Mouse (Mus musculus) heart, embryonic 14.5 days (tissue): ENCODE results near the gene Plekha6. TPM values are rescaled to one million over a fixed set of nuclear protein-coding genes. Genes with fewer than 3 reads are reported as not detected.

Experiments used
- ATAC-seq: fragments of 200-750 bp; cut with Nextera tagmentation; 2 replicates; pipeline ENCODE4 v1.8.0; 2017; ENCODE audit warnings: low read depth, moderate TSS enrichment; ENCODE audit not compliant: insufficient number of reproducible peaks, insufficient read depth, low FRiP score
- H3K27ac ChIP-seq, 2 experiments: fragments of 200-500 bp in 1 of 2; fragments of 300-500 bp in 1 of 2; sonication (generic) in 1 of 2; replicated peaks in 1 of 2; 2 replicates each; pipeline ENCODE4 v1.5.1; 2012 to 2014; ENCODE audit warnings: low read depth in 2 of 2, low read length in 2 of 2, control low read depth in 1 of 2, mild to moderate bottlenecking in 1 of 2, mixed read lengths in 1 of 2; ENCODE audit not compliant: control insufficient read depth in 1 of 2, insufficient read depth in 1 of 2
- H3K27me3 ChIP-seq: fragments of 300-500 bp; sonication (generic); 2 replicates; pipeline ENCODE4 v1.6.1; 2014; ENCODE audit warnings: mild to moderate bottlenecking, low read length, control low read depth; ENCODE audit not compliant: control insufficient read depth, insufficient read depth
- H3K36me3 ChIP-seq: fragments of 300-500 bp; sonication (generic); 2 replicates; pipeline ENCODE4 v1.6.1; 2014; ENCODE audit warnings: mild to moderate bottlenecking, control low read depth, low read length, mixed read lengths; ENCODE audit not compliant: control insufficient read depth, insufficient read depth
- H3K4me1 ChIP-seq, 2 experiments: fragments of 200-500 bp in 1 of 2; fragments of 300-500 bp in 1 of 2; sonication (generic) in 1 of 2; 2 replicates each; pipeline ENCODE4 v1.6.1; 2012 to 2014; ENCODE audit warnings: low read length in 2 of 2, control low read depth in 1 of 2, mixed read lengths in 1 of 2; ENCODE audit not compliant: control insufficient read depth in 2 of 2, insufficient read depth in 2 of 2
- H3K4me2 ChIP-seq: fragments of 300-500 bp; sonication (generic); 2 replicates; pipeline ENCODE4 v1.6.1; 2014; ENCODE audit warnings: mild to moderate bottlenecking, low read length
- H3K4me3 ChIP-seq, 2 experiments: fragments of 200-500 bp in 1 of 2; fragments of 300-500 bp in 1 of 2; sonication (generic) in 1 of 2; 2 replicates each; pipeline ENCODE4 v1.5.1; 2012 to 2014; ENCODE audit warnings: low read length in 2 of 2, mild to moderate bottlenecking in 2 of 2, control low read depth in 1 of 2, low read depth in 1 of 2, moderate library complexity in 1 of 2; ENCODE audit not compliant: control insufficient read depth in 1 of 2, insufficient read depth in 1 of 2
- H3K9ac ChIP-seq: fragments of 300-500 bp; sonication (generic); 2 replicates; pipeline ENCODE4 v1.6.1; 2014; ENCODE audit warnings: mild to moderate bottlenecking, low read length
- H3K9me3 ChIP-seq: fragments of 300-500 bp; sonication (generic); 2 replicates; pipeline ENCODE4 v1.6.1; 2016; ENCODE audit warnings: low read length, control low read depth; ENCODE audit not compliant: control insufficient read depth
- WGBS: fragments of 180-500 bp; shearing (Covaris S2); extraction: QIAGEN DNeasy Blood & Tissue Kit; methylation state at CpG from one replicate; pipeline ENCODE4 v1.1.7; 2014; 5-methylcytosine and 5-hydroxymethylcytosine counted together
- polyA plus RNA-seq: library from polyadenylated mRNA; unstranded; fragments of >200 nt; fragmentation: Nextera tagmentation; extraction: Ambion mirVana; gene quantifications from 2 replicates; pipeline ENCODE4 v1.2.1, GENCODE M21; 2014

Gene Plekha6
- polyA plus RNA-seq = 12.4 and 16.5 TPM in 2 replicates

GRCm38 (mm10) chr1:133163820-133164431, at the start of gene Plekha6:
Plekha6 (plus strand) TSS chr1:133164210.
- Histone ChIP-seq H3K9ac (peak within 1 kb of the TSS; percentile 69), H3K36me3 (no peaks in the 10 kb centered on the region), H3K9me3 (no peaks in the 10 kb centered on the region), H3K4me1 (peaks cover 6 to 21% of the 10 kb centered on the region in 2 experiments; a peak in 3 of 4 replicates), H3K27me3 (peaks cover 62% of the 10 kb centered on the region), H3K4me3 (peak within 1 kb of the TSS; percentile 63), H3K4me2 (peak within 1 kb of the TSS; percentile 99), H3K27ac (no peak within 1 kb of the TSS)
- no peak; the same call in 1 of the 2 replicates for ATAC-seq
- 1% methylated on average over 62 of the region's 68 CpGs for WGBS

- Histone ChIP-seq H3K4me1 (no peaks in the 10 kb centered on the region), H3K4me2 (no peak overlapping the region), H3K4me3 (no peak overlapping the region), H3K27ac (no peak overlapping the region), H3K27me3 (no peaks in the 10 kb centered on the region), H3K9me3 (peaks cover 3% of the 10 kb centered on the region; the same call in 1 of the 2 replicates), H3K36me3 (no peaks in the 10 kb centered on the region), H3K9ac (no peak overlapping the region)
- 91% methylated on average over 4 of the region's 4 CpGs for WGBS
- no peak for ATAC-seq
These were observed 47.9 kb upstream of the Plekha6 start for GRCm38 (mm10) chr1:133116108-133116507.

- 85% methylated on average over 5 of the region's 5 CpGs for WGBS
- no peaks in the 10 kb centered on the region for H3K27me3 ChIP-seq
- no peak overlapping the region for H3K4me2 ChIP-seq
- H3K27ac ChIP-seq = no peak overlapping the region
- no peak for ATAC-seq
- no peak overlapping the region for H3K4me3 ChIP-seq
- no peaks in the 10 kb centered on the region for H3K4me1 ChIP-seq
- peaks cover 3% of the 10 kb centered on the region; the same call in 1 of the 2 replicates for H3K9me3 ChIP-seq
- H3K36me3 ChIP-seq = no peaks in the 10 kb centered on the region
- no peak overlapping the region for H3K9ac ChIP-seq
These were observed 45.9 kb upstream of the Plekha6 start for GRCm38 (mm10) chr1:133118127-133118526.

- Histone ChIP-seq H3K4me2 (no peak overlapping the region), H3K36me3 (no peaks in the 10 kb centered on the region), H3K4me3 (no peak overlapping the region), H3K4me1 (no peaks in the 10 kb centered on the region), H3K27ac (no peak overlapping the region), H3K9ac (peak overlapping the region; percentile 38; the same call in 1 of the 2 replicates), H3K9me3 (peaks cover 3% of the 10 kb centered on the region; the same call in 1 of the 2 replicates), H3K27me3 (no peaks in the 10 kb centered on the region)
- ATAC-seq = no peak
- 36% methylated on average over 3 of the region's 3 CpGs for WGBS
These were observed 45.2 kb upstream of the Plekha6 start for GRCm38 (mm10) chr1:133118844-133119243.

- Histone ChIP-seq H3K27ac (no peak overlapping the region), H3K36me3 (no peaks in the 10 kb centered on the region), H3K4me2 (no peak overlapping the region), H3K9me3 (no peaks in the 10 kb centered on the region), H3K4me3 (no peak overlapping the region), H3K9ac (no peak overlapping the region), H3K4me1 (no peaks in the 10 kb centered on the region), H3K27me3 (no peaks in the 10 kb centered on the region)
- 61% methylated on average over 7 of the region's 7 CpGs for WGBS
- ATAC-seq = no peak
These were observed 43.9 kb upstream of the Plekha6 start for GRCm38 (mm10) chr1:133119931-133120712.

GRCm38 (mm10) chr1:133121246-133121645, 42.8 kb upstream of the Plekha6 start:
- Histone ChIP-seq H3K9ac (no peak overlapping the region), H3K4me3 (no peak overlapping the region), H3K4me1 (no peaks in the 10 kb centered on the region), H3K27me3 (no peaks in the 10 kb centered on the region), H3K36me3 (no peaks in the 10 kb centered on the region), H3K4me2 (no peak overlapping the region), H3K27ac (no peak overlapping the region), H3K9me3 (no peaks in the 10 kb centered on the region)
- 48% methylated on average over 6 of the region's 6 CpGs for WGBS
- ATAC-seq = no peak

GRCm38 (mm10) chr1:133124137-133124536, 39.9 kb upstream of the Plekha6 start:
- H3K9me3 ChIP-seq = no peaks in the 10 kb centered on the region
- no peak overlapping the region for H3K27ac ChIP-seq
- WGBS = 77% methylated on average over 6 of the region's 6 CpGs
- ATAC-seq = no peak
- no peaks in the 10 kb centered on the region for H3K4me1 ChIP-seq
- H3K36me3 ChIP-seq = no peaks in the 10 kb centered on the region
- H3K27me3 ChIP-seq = no peaks in the 10 kb centered on the region
- no peak overlapping the region for H3K4me3 ChIP-seq
- H3K4me2 ChIP-seq = no peak overlapping the region
- no peak overlapping the region for H3K9ac ChIP-seq
